27 mouse cellular contexts compared by ENCODE assay signal in genomic region chr7:90281759-90282546, GRCm38 (mm10). TPM values are rescaled to one million over a fixed set of nuclear protein-coding genes. Genes with fewer than 3 reads are reported as not detected.
A peak's percentile ranks its signal among the peaks of the same experiment; 100 is the strongest.
DNase-seq lines count a peak whose midpoint lies in the region; ATAC-seq and TF ChIP-seq lines count a peak whose summit lies in the region.
"Had no signal": no experiment of that assay in that cellular context is flagged by ENCODE, and none has a peak within 500 bp of the region (broad histone marks: within the 10 kb centered on the region; RNA-seq: fewer than 3 reads in every experiment).

No protein-coding gene starts in this region.

- TF ChIP-seq CTCF in intestine, postnatal 0 days (IDR thresholded peaks at IDR 0.05; ENCODE audit: low read depth) = no peak

- no peak overlapping the region for H3K4me2 ChIP-seq in embryonic facial prominence, embryonic 12.5 days (replicated peaks)
- no peak overlapping the region for H3K4me2 ChIP-seq in lung, embryonic 16.5 days (ENCODE audit: low read depth, low read length)
- H3K4me2 ChIP-seq in intestine, postnatal 0 days (replicated peaks; ENCODE audit: low read depth) = no peak overlapping the region
- peak overlapping the region; percentile 55 for H3K4me2 ChIP-seq in myocyte (ENCODE audit: low read depth)
- H3K4me2 ChIP-seq: hindbrain, embryonic 15.5 days; midbrain, embryonic 11.5 days; neural tube, embryonic 12.5 days had no signal

- 0 out of 2 replicates have a peak, but pooled peaks have one; percentile 22 for ATAC-seq in embryonic facial prominence, embryonic 12.5 days (ENCODE audit: insufficient number of reproducible peaks, insufficient read depth, low FRiP score, low TSS enrichment)
- peak; percentile 42 for ATAC-seq in lung, embryonic 16.5 days (ENCODE audit: low read depth)
- ATAC-seq in intestine, postnatal 0 days = peak; percentile 35; the same call in 1 of the 2 replicates
- ATAC-seq in erythroblast, adult 5-6 weeks (replicated peaks; ENCODE audit: low FRiP score, poor library complexity, severe bottlenecking) = no peak
- ATAC-seq: forebrain, embryonic 14.5 days had no signal

- WGBS in embryonic facial prominence, embryonic 12.5 days = 75% methylated on average over 11 of the region's 11 CpGs
- WGBS in embryonic facial prominence, embryonic 10.5 days = 88% methylated on average over 11 of the region's 11 CpGs
- 63% methylated on average over 11 of the region's 11 CpGs for WGBS in lung, embryonic 16.5 days
- 65% methylated on average over 11 of the region's 11 CpGs for WGBS in intestine, postnatal 0 days

- no peak overlapping the region for H3ac ChIP-seq in myocyte (ENCODE audit: control insufficient read depth, insufficient read length)

- H3K4me3 ChIP-seq in embryonic facial prominence, embryonic 12.5 days = no peak overlapping the region
- no peak overlapping the region for H3K4me3 ChIP-seq in embryonic facial prominence, embryonic 10.5 days
- no peak overlapping the region for H3K4me3 ChIP-seq in lung, embryonic 16.5 days (ENCODE audit: low read length)
- H3K4me3 ChIP-seq in intestine, postnatal 0 days (ENCODE audit: low read depth, low read length) = no peak overlapping the region
- no peak overlapping the region for H3K4me3 ChIP-seq in myocyte
- H3K4me3 ChIP-seq: hindbrain, embryonic 15.5 days; layer of hippocampus, adult 2 months; neural tube, embryonic 12.5 days had no signal

- no peak overlapping the region for H3K27ac ChIP-seq in embryonic facial prominence, embryonic 12.5 days
- no peak overlapping the region for H3K27ac ChIP-seq in embryonic facial prominence, embryonic 10.5 days (replicated peaks)
- H3K27ac ChIP-seq in lung, embryonic 16.5 days (ENCODE audit: low read length) = no peak overlapping the region
- H3K27ac ChIP-seq in intestine, postnatal 0 days (ENCODE audit: low read depth, low read length) = no peak overlapping the region
- H3K27ac ChIP-seq: hindbrain, embryonic 15.5 days; layer of hippocampus, adult 2 months; neural tube, embryonic 12.5 days had no signal

- no peak for TF ChIP-seq POLR2A in myocyte (IDR thresholded peaks at IDR 0.05; ENCODE audit: insufficient read length, low read depth)

- no peaks in the 10 kb centered on the region for H3K36me3 ChIP-seq in embryonic facial prominence, embryonic 12.5 days
- H3K36me3 ChIP-seq in embryonic facial prominence, embryonic 10.5 days (replicated peaks) = no peaks in the 10 kb centered on the region
- no peaks in the 10 kb centered on the region for H3K36me3 ChIP-seq in lung, embryonic 16.5 days (ENCODE audit: control insufficient read depth, insufficient read depth, low read length)
- H3K36me3 ChIP-seq in intestine, postnatal 0 days (ENCODE audit: control insufficient read depth, insufficient read depth) = no peaks in the 10 kb centered on the region
- H3K36me3 ChIP-seq in myocyte (ENCODE audit: control insufficient read depth, insufficient read depth) = no peaks in the 10 kb centered on the region
- H3K36me3 ChIP-seq: hindbrain, embryonic 15.5 days; neural tube, embryonic 12.5 days had no signal

- H3K4me1 ChIP-seq in embryonic facial prominence, embryonic 12.5 days = 0 out of 2 replicates have a peak, but pooled peaks cover 5% of the 10 kb centered on the region
- H3K4me1 ChIP-seq in embryonic facial prominence, embryonic 10.5 days = peaks cover 8% of the 10 kb centered on the region
- H3K4me1 ChIP-seq in lung, embryonic 16.5 days (replicated peaks; ENCODE audit: control insufficient read depth, insufficient read depth, low read length) = peaks cover 6% of the 10 kb centered on the region
- H3K4me1 ChIP-seq in intestine, postnatal 0 days (replicated peaks; ENCODE audit: control insufficient read depth, insufficient read depth, low read length) = no peaks in the 10 kb centered on the region
- H3K4me1 ChIP-seq: hindbrain, embryonic 15.5 days; neural tube, embryonic 12.5 days had no signal

- no peaks in the 10 kb centered on the region for H3K79me2 ChIP-seq in myocyte (ENCODE audit: control insufficient read depth, insufficient read depth)

- no peak for DNase-seq in embryonic facial prominence, embryonic 10.5 days (ENCODE audit: low spot score)
- no peak for DNase-seq in lung, postnatal 10 days
- DNase-seq in B cell, adult 2 months = no peak
- DNase-seq: adrenal gland, postnatal 25 days; cerebellum, adult 11 months; cerebellum, postnatal 14 days; embryo, embryonic 11 days; gastrocnemius, postnatal 14 days; kidney, adult 11 months; layer of hippocampus, postnatal 36 days; left cerebral cortex, postnatal 4 days; lung, postnatal 36 days; thymus, postnatal 4 days had no signal

- no peaks in the 10 kb centered on the region for H3K27me3 ChIP-seq in embryonic facial prominence, embryonic 12.5 days
- no peaks in the 10 kb centered on the region for H3K27me3 ChIP-seq in embryonic facial prominence, embryonic 10.5 days (replicated peaks; ENCODE audit: low read depth, poor library complexity, severe bottlenecking)
- no peaks in the 10 kb centered on the region for H3K27me3 ChIP-seq in lung, embryonic 16.5 days (ENCODE audit: control insufficient read depth, insufficient read depth, low read depth, low read length)
- H3K27me3 ChIP-seq in intestine, postnatal 0 days (replicated peaks; ENCODE audit: control insufficient read depth, insufficient read depth, low read length) = no peaks in the 10 kb centered on the region
- no peaks in the 10 kb centered on the region for H3K27me3 ChIP-seq in myocyte (ENCODE audit: control insufficient read depth, insufficient read depth, insufficient read length)
- H3K27me3 ChIP-seq: hindbrain, embryonic 15.5 days; neural tube, embryonic 12.5 days had no signal

- no peak overlapping the region for H3K9ac ChIP-seq in embryonic facial prominence, embryonic 12.5 days
- H3K9ac ChIP-seq in lung, embryonic 16.5 days (ENCODE audit: low read length) = no peak overlapping the region
- no peak overlapping the region for H3K9ac ChIP-seq in intestine, postnatal 0 days (ENCODE audit: low read depth, low read length)
- H3K9ac ChIP-seq: hindbrain, embryonic 15.5 days; neural tube, embryonic 12.5 days had no signal

- no peaks in the 10 kb centered on the region for H3K9me3 ChIP-seq in embryonic facial prominence, embryonic 12.5 days
- no peaks in the 10 kb centered on the region for H3K9me3 ChIP-seq in embryonic facial prominence, embryonic 10.5 days
- H3K9me3 ChIP-seq in lung, embryonic 16.5 days (ENCODE audit: control insufficient read depth, low read length) = no peaks in the 10 kb centered on the region
- H3K9me3 ChIP-seq in intestine, postnatal 0 days (ENCODE audit: control insufficient read depth) = no peaks in the 10 kb centered on the region
- H3K9me3 ChIP-seq: hindbrain, embryonic 15.5 days; neural tube, embryonic 12.5 days had no signal

TF ChIP-seq in myocyte, 11 proteins besides CTCF, POLR2A, EP300 and RAD21:
- TF ChIP-seq MYOD1 (IDR thresholded peaks at IDR 0.05; ENCODE audit: control insufficient read depth in 1 of 3, insufficient read length in 2 of 3, low read depth in 2 of 3) (peak in 2 of 3 experiments; percentile 79 to 85), E2F4 (IDR thresholded peaks at IDR 0.05; ENCODE audit: insufficient read depth) (no peak), TCF12 (IDR thresholded peaks at IDR 0.05; ENCODE audit: insufficient read depth, poor library complexity, severe bottlenecking) (peak; percentile 38), POLR2AphosphoS2 (IDR thresholded peaks at IDR 0.05; ENCODE audit: insufficient read length, low read depth) (no peak), CEBPB (IDR thresholded peaks at IDR 0.05; ENCODE audit: insufficient read depth, poor library complexity, severe bottlenecking) (peak; percentile 64; the same call in 1 of the 2 replicates), MYOG (IDR thresholded peaks at IDR 0.05; ENCODE audit: control insufficient read depth in 1 of 3, insufficient read depth in 1 of 3, insufficient read length in 2 of 3, low read depth in 2 of 3) (peak in 2 of 3 experiments; percentile 52 to 74), USF1 (IDR thresholded peaks at IDR 0.05; ENCODE audit: low read depth) (no peak)

RNA-seq across cellular contexts. Expression of gene Ccdc83, which starts 16.4 kb away (rescaled TPM):
- polyA plus RNA-seq in embryonic facial prominence, embryonic 12.5 days (2016; fragmentation: Nextera tagmentation; extraction: Ambion mirVana) = not detected in 2 replicates
- 0.10 TPM in 1 of 2 replicates, not detected in the other for polyA plus RNA-seq in embryonic facial prominence, embryonic 10.5 days (2016; fragmentation: Nextera tagmentation; extraction: Ambion mirVana)
- polyA plus RNA-seq in lung, embryonic 16.5 days (2015; fragmentation: Nextera tagmentation; extraction: Ambion mirVana) = not detected in 2 replicates
- polyA plus RNA-seq in intestine, postnatal 0 days (2015; fragmentation: Nextera tagmentation; extraction: Ambion mirVana) = not detected in 2 replicates
- polyA plus RNA-seq in myocyte (2012; fragmentation: generic; extraction: Trizol) = 0.10 TPM
- total RNA-seq in erythroblast, adult 5-6 weeks (2015; ENCODE audit: low replicate concordance) = not detected in 2 replicates
- not detected in 2 replicates for total RNA-seq in erythroblast, adult 5-6 weeks (2017; ENCODE audit: low replicate concordance)
- total RNA-seq: adrenal gland, postnatal 25 days; layer of hippocampus, adult 2 months; layer of hippocampus, postnatal 36 days; left cerebral cortex, postnatal 4 days; MEL had no signal
- polyA plus RNA-seq: forebrain, embryonic 14.5 days; heart, postnatal 0 days; hindbrain, embryonic 15.5 days; kidney, postnatal 0 days; liver, embryonic 16.5 days; neural tube, embryonic 12.5 days had no signal

RNA-seq across cellular contexts. Expression of gene Sytl2, which starts 20.1 kb away (rescaled TPM):
- 7.4 and 8.9 TPM in 2 replicates for polyA plus RNA-seq in embryonic facial prominence, embryonic 12.5 days (2016; fragmentation: Nextera tagmentation; extraction: Ambion mirVana)
- 3.1 and 3.2 TPM in 2 replicates for polyA plus RNA-seq in embryonic facial prominence, embryonic 10.5 days (2016; fragmentation: Nextera tagmentation; extraction: Ambion mirVana)
- 5.4 and 5.5 TPM in 2 replicates for polyA plus RNA-seq in lung, embryonic 16.5 days (2015; fragmentation: Nextera tagmentation; extraction: Ambion mirVana)
- 7.0 and 7.4 TPM in 2 replicates for polyA plus RNA-seq in intestine, postnatal 0 days (2015; fragmentation: Nextera tagmentation; extraction: Ambion mirVana)
- polyA plus RNA-seq in myocyte (2012; fragmentation: generic; extraction: Trizol) = 21.2 TPM
- 0.38 and 0.63 TPM in 2 replicates for total RNA-seq in erythroblast, adult 5-6 weeks (2015; ENCODE audit: low replicate concordance)
- 1.5 and 2.1 TPM in 2 replicates for total RNA-seq in erythroblast, adult 5-6 weeks (2017; ENCODE audit: low replicate concordance)
- total RNA-seq: MEL had no signal
